Mouse (Mus musculus) left cerebral cortex, adult 2 months (tissue): ENCODE measurements at regions not wholly inside any gene's neighbourhood (a gene's known extent, or its start where the extent isn't known, plus 50 kb on each side); places are given as distances from the start of the nearest gene placed in this dataset.

ENCODE experiments used
- DNase-seq, 2 experiments: peaks; one replicate each; pipeline ENCODE4 v3.0.0; 2021 to 2022; ENCODE audit warnings: low spot score in 2 of 2, mixed read lengths in 1 of 2; ENCODE audit errors: extremely low spot score in 1 of 2
- H3K27ac ChIP-seq: fragments of 200-600 bp; 2 replicates; pipeline ENCODE4 v1.8.1; 2022
- H3K4me3 ChIP-seq: fragments of 200-600 bp; 2 replicates; pipeline ENCODE4 v1.8.1; 2022
- CTCF ChIP-seq: fragments of 200-600 bp; IDR thresholded peaks from 2 replicates; pipeline ENCODE4 v1.8.1; 2022; ENCODE audit warnings: antibody characterized with exemption, mild to moderate bottlenecking, moderate library complexity
- intact Hi-C: fragments of 180-260 bp; cut with DNase I; formaldehyde crosslinking; loops from one replicate; pipeline ENCODE4 v1.15.1; 2025

DNA sequence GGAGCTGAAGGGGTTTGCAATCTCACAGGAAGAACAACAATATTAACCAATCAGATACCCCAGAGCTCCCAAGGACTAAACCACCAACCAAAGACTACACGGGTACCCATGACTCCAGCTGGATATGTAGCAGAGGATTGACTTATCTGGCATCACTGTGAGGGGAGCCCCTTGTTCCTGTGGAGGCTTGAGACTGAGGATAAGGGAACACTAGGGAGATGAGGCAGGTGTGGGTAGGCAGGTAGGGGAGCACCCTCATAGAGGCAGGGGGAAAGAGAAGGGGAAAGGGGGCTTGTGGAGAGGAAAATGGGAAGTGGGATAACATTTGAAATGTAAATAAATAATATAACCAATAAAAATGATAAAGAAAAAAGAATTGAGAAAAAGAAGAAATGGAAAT lies 134.8 kb downstream of the G6pd2 start:
- TF ChIP-seq CTCF, result no peak
- Histone ChIP-seq H3K4me3 (no peak overlapping the region), H3K27ac (no peak overlapping the region)
- DNase-seq, result no peak
- intact Hi-C loops, result no loop called here

DNA sequence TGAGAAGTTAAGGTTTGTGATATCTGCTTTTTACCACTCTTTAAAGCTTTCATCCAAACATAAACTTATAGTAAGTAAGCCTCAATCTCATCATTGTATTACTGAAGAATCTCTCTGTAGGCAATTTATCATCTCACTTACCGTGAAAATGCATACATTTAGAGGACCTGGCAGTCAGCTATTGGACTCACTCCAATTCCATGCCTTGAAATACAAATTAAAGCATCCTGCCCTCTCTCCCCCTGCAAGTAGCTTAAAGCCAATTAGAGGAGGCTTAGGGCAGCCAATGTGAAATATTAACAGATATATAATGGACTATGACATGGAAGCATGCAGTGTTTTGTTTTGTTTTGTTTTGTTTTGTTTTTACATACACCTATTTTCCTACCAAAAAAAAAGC lies 176.6 kb downstream of the G6pd2 start:
- Histone ChIP-seq H3K27ac (no peak overlapping the region), H3K4me3 (no peak overlapping the region)
- no peak for DNase-seq
- intact Hi-C loops, result no loop called here
- no peak for TF ChIP-seq CTCF

DNA sequence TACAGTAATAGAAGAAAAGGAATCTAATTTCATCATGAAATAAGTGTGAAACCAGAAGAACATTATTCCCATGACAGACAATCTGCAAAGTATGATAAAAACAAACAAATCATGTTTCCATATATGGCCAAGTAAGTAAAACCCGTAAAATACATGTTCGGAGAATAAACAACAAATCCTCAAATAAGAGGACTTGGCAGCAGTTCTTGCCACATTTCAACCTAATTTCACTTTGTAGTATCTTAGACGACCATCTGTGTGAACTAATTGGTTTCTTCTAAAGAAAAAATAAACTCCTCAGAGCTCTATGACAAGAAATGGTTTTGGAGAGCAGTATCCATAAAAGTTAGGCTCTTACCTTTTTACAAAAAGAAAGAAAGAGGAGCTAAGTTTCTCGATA lies 210.9 kb downstream of the G6pd2 start:
- Histone ChIP-seq H3K4me3 (no peak overlapping the region), H3K27ac (no peak overlapping the region)
- TF ChIP-seq CTCF, result no peak
- intact Hi-C loops, result loop anchor here (5.0 kb wide), 1 partner anchor 228 kb away; no protein-coding TSS in a partner anchor
- DNase-seq, result no peak

DNA sequence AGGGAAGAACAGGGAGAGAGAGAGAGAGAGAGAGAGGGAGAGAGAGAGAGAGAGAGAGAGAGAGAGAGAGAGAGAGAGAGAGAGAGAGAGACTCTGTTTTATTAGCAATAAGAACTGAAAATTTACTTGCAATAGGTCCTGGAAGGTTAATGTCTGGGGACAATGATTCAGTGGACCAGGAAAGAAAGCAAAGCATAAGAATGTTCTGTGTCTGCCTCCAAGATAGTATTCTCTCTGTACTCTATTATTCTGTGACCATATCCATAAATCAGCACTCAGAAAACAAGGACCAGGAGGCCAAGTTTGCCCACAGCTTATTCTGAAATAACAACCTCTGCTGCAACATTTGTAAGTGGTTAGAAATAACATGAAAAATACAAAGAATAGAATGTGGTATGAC lies 211.6 kb downstream of the G6pd2 start:
- intact Hi-C loops, result no loop called here
- Histone ChIP-seq H3K4me3 (no peak overlapping the region), H3K27ac (no peak overlapping the region)
- DNase-seq, result no peak
- no peak for TF ChIP-seq CTCF

DNA sequence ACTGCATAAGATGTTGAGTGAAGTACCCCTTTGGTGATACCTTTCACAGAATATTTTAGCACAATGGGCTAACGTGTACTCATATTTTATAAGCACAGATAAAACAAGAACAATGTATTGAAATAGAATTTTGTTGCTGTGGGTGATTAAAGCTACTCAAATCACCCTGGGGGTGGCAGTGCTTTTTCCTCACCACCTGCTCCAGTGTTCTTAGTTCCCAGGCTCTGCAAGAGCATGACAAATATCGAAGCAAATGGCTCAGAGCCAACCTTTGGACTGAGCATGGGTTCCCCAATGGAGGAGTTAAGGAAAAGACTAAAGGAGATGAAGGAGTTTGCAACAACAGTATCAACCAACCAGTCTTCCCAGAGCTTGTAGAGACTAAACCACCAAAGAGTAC lies 232.9 kb downstream of the G6pd2 start:
- intact Hi-C loops, result no loop called here
- no peak for DNase-seq
- Histone ChIP-seq H3K4me3 (no peak overlapping the region), H3K27ac (no peak overlapping the region)
- no peak for TF ChIP-seq CTCF

DNA sequence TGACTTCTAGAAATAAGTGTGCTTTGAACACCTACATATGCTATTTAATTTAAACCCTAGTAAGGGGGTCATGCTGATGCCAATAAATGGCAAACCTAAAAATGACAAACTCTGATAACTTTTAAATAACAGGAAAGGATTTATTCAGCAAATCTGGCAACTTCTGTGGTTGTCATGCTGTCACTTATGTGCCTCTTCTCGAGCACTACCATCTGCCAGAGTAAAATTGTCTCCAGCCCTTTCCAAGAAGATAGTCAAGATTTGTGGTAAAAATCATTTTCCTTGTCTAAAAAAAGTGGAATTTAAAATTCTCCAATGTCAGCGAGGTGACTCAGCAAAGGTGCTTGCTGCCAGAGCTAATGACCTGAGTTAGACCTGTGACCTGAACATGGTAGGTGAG lies 235.1 kb downstream of the G6pd2 start:
- no peak for DNase-seq
- no peak overlapping the region for H3K27ac ChIP-seq
- H3K4me3 ChIP-seq, result no peak overlapping the region
- intact Hi-C loops, result no loop called here
- TF ChIP-seq CTCF, result no peak

DNA sequence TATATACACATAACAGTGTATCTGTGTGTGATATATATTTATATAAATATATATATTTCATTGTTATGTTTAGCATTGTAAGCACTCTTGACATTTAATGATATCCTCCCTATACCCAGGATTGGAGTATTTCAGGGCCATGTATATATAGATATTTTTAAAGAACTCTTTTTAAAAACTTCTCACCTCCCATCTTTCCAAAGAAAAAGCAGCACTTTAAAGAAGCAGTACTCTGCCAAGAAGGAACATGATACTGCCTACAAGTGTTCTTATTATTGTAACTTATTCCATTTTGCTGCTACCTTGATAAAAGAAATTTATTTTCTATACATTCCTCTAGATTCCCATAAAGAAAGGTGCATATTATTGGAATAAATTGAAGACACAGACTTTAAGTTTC lies 270.4 kb downstream of the G6pd2 start:
- TF ChIP-seq CTCF, result no peak
- no peak for DNase-seq
- Histone ChIP-seq H3K4me3 (no peak overlapping the region), H3K27ac (peak overlapping the region; percentile 6; the same call in 1 of the 2 replicates)
- intact Hi-C loops, result no loop called here

DNA sequence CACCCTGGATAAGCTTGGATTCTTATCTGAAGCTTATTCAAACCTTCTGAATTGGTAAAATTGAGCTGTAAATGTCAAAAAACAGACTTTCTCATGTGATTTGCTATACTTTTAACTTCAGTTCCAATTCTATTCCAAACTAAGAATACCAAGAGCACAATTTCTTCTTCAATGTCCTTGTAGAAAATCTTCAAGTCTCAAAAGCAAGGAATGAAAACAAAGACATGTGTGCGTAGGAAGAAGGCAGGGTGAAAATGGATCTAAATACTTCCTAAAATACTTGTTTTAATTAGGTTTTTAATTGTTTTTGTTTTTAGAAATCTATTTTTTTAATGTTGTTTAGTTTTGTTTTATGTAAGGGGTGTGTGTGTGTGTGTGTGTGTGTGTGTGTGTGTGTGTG lies 280.9 kb downstream of the G6pd2 start:
- Histone ChIP-seq H3K27ac (peak overlapping the region; percentile 78), H3K4me3 (no peak overlapping the region)
- intact Hi-C loops, result no loop called here
- no peak for TF ChIP-seq CTCF
- DNase-seq, result no peak

DNA sequence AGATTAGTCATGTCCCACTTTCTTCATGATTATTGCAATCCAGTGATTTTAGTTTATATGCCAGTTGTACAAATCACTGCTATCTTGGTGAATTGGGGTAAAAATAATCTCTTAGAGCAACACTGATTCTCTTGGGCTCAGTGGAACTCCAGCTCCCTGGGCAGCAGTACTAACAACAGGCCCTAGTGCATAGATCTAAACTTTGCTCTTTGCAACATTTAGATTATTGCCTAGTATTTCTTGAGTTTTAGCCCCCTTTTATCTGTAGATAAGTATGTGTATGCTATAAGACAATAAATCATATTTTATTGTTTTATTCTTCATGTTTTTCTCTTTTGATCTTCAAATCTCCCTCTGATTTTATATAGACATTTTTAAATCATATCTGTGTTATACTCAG lies 287.4 kb downstream of the G6pd2 start:
- Histone ChIP-seq H3K4me3 (no peak overlapping the region), H3K27ac (no peak overlapping the region)
- no peak for TF ChIP-seq CTCF
- no peak for DNase-seq
- intact Hi-C loops, result no loop called here

DNA sequence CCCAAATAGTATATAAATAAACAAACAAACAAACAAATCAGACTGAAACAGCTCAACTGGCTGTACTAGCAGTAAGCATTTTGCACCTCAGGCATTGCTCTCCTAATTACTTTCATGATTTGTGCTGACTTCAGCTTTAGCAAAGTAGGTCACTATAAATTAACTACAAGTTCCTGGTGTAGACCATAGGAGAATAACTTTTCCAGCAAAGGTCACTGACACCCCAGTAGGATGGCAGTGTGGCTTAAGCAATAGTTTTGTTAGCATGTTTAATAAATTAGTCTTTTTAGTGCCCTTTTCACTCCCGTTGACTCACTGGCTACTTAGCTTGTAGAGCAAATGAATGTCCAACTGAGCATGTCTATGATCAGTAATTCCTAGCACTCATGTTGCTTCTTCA lies 304.6 kb downstream of the G6pd2 start:
- H3K4me3 ChIP-seq, result no peak overlapping the region
- no peak for TF ChIP-seq CTCF
- intact Hi-C loops, result no loop called here
- DNase-seq, result no peak
- no peak overlapping the region for H3K27ac ChIP-seq

DNA sequence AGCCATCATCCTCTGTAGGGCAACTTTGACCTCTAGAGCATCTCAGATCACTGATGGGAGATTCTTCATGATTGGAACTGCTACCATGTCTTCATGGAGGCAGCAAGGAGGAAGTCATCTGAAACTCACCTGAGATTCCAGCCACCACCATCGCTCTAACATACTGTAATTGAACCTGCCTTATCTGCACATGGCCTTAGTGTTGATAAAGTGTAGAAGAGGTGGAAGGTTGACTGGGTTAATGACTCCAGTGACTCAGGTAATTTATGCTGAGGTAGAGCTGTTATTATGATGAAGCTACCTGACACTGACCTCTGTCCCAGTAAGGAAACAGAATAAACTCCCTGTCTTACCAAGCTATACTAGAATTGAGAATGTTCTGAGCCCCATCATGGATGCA lies 305.0 kb downstream of the G6pd2 start:
- intact Hi-C loops, result no loop called here
- DNase-seq, result no peak
- Histone ChIP-seq H3K27ac (no peak overlapping the region), H3K4me3 (no peak overlapping the region)
- no peak for TF ChIP-seq CTCF

DNA sequence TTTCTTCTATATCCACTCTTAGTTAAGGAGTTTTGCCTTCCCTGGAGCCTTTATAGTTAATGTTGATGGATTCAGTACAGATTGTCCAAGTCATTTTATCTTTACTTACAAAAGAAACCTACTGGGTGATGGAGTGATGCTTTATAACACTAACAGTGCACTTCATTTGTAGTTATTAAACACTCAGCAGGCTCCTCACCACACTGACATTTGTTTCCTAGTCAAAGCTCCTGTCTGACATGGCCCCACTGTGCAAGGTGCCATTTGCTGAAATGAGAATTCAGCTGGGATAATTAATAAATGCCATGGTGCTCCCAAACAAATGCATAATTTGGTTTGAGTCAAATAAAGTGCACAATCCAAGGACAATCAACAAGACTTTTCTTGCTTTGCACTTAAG lies 336.6 kb downstream of the G6pd2 start:
- TF ChIP-seq CTCF, result no peak
- intact Hi-C loops, result no loop called here
- H3K4me3 ChIP-seq, result no peak overlapping the region
- no peak for DNase-seq
- no peak overlapping the region for H3K27ac ChIP-seq

DNA sequence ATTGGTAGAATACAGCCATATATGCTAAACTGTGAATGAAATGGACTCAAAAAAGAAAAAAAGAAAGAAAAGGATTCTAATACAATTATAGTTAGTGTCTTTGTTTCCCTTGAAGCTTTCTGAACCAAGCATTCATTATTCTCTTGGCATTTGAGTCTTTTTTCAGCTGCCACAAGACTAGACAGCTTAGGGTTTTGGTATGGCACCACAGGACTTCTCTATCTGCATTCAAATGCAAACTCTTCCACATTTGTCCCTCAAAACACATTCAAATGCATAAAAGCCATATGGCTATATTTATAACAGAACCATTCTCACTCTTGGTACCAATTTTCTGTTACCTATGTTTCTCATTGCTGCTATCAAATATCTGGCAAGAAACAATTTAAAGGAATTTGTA lies 338.8 kb downstream of the G6pd2 start:
- TF ChIP-seq CTCF, result no peak
- Histone ChIP-seq H3K4me3 (no peak overlapping the region), H3K27ac (no peak overlapping the region)
- intact Hi-C loops, result no loop called here
- no peak for DNase-seq

DNA sequence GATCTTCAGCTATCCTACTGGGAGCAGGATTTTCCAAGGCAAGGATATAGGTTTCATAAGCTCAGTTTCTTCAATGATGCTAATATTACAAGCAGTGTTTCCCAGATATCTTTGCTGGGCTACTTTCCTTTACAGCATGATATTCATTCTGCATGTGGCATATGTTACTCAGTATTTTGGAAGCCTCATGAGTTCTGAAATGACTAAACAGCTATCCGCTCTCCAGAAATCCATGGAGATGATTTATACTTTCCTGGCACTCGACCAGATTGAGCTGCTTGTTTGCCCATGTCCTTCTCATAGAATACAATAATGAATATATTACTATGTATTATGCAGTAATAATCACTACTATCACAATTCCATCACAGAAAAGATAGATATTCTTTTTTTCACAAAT lies 351.9 kb downstream of the G6pd2 start:
- no peak for TF ChIP-seq CTCF
- no peak for DNase-seq
- intact Hi-C loops, result no loop called here

More for the DNA sequence above, 351.9 kb downstream of the G6pd2 start:
- H3K4me3 ChIP-seq, result no peak overlapping the region
- no peak overlapping the region for H3K27ac ChIP-seq
